Mouse (Mus musculus) kidney, postnatal 0 days (tissue): ENCODE results near the gene Psmc3ip. TPM values are rescaled to one million over a fixed set of nuclear protein-coding genes. Genes with fewer than 3 reads are reported as not detected.
"Not testable (repeated sequence)": the region's sequence is repeated elsewhere in the genome, so short reads cannot be mapped to it uniquely, and the experiment has no call there.

Source experiments
- ATAC-seq: fragments of 200-750 bp; cut with Nextera tagmentation; replicated peaks from 2 replicates; pipeline ENCODE4 v1.8.0; 2017; ENCODE audit warnings: low read depth, moderate number of reproducible peaks, moderate TSS enrichment, moderate library complexity; ENCODE audit not compliant: low FRiP score
- DNase-seq: peaks from one replicate; pipeline ENCODE4 v3.0.0-alpha.2; 2016; ENCODE audit warnings: low spot score
- H3K27ac ChIP-seq: fragments of 300-500 bp; sonication (generic); 2 replicates; pipeline ENCODE4 v1.5.1; 2014; ENCODE audit warnings: mild to moderate bottlenecking
- H3K27me3 ChIP-seq: fragments of 300-500 bp; sonication (generic); 2 replicates; pipeline ENCODE4 v1.6.1; 2014; ENCODE audit warnings: low read length, mixed read lengths; ENCODE audit not compliant: insufficient read depth
- H3K36me3 ChIP-seq: fragments of 300-500 bp; sonication (generic); 2 replicates; pipeline ENCODE4 v1.6.1; 2014; ENCODE audit warnings: low read length, mixed read lengths; ENCODE audit not compliant: insufficient read depth
- H3K4me1 ChIP-seq: fragments of 300-500 bp; sonication (generic); replicated peaks from 2 replicates; pipeline ENCODE4 v1.6.1; 2014; ENCODE audit warnings: antibody characterized with exemption, low read length, mixed read lengths; ENCODE audit not compliant: insufficient read depth
- H3K4me2 ChIP-seq: fragments of 300-500 bp; sonication (generic); 2 replicates; pipeline ENCODE4 v1.6.1; 2014; ENCODE audit warnings: mild to moderate bottlenecking, low read length, moderate library complexity, mixed read lengths
- H3K4me3 ChIP-seq: fragments of 300-500 bp; sonication (generic); replicated peaks from 2 replicates; pipeline ENCODE4 v1.5.1; 2014; ENCODE audit warnings: low read depth, low read length
- H3K9ac ChIP-seq: fragments of 300-500 bp; sonication (generic); 2 replicates; pipeline ENCODE4 v1.6.1; 2014; ENCODE audit warnings: low read depth, low read length
- H3K9me3 ChIP-seq: fragments of 300-500 bp; sonication (generic); replicated peaks from 2 replicates; pipeline ENCODE4 v1.6.1; 2016; ENCODE audit warnings: low read length, inconsistent platforms, mixed read lengths
- CTCF ChIP-seq: IDR thresholded peaks from 2 replicates; pipeline ENCODE4 v1.5.1; 2016; ENCODE audit warnings: antibody characterized with exemption, low read depth, mild to moderate bottlenecking, moderate library complexity
- WGBS: fragments of 180-500 bp; shearing (Covaris S2); extraction: QIAGEN DNeasy Blood & Tissue Kit; methylation state at CpG from one replicate; pipeline ENCODE4 v1.1.7; 2014; 5-methylcytosine and 5-hydroxymethylcytosine counted together
- polyA plus RNA-seq: library from polyadenylated mRNA; unstranded; fragments of >200 nt; fragmentation: Nextera tagmentation; extraction: Ambion mirVana; gene quantifications from 2 replicates; pipeline ENCODE4 v1.2.1, GENCODE M21; 2015

Psmc3ip gene
- polyA plus RNA-seq, 1 experiment from 2014 or later = 23.2 TPM

- no peak overlapping the region for H3K4me2 ChIP-seq
- H3K4me3 ChIP-seq = no peak overlapping the region
- H3K4me1 ChIP-seq = no peaks in the 10 kb centered on the region; the same call in 1 of the 2 replicates
- H3K9ac ChIP-seq = no peak overlapping the region
- H3K27ac ChIP-seq = no peak overlapping the region
- DNase-seq (no peak), ATAC-seq (no peak)
- H3K27me3 ChIP-seq = no peaks in the 10 kb centered on the region
- peaks cover 11% of the 10 kb centered on the region; the same call in 1 of the 2 replicates for H3K36me3 ChIP-seq
- TF ChIP-seq CTCF = no peak
- whole genome bisulfite sequencing = 35% methylated on average over 18 of the region's 18 CpGs
- H3K9me3 ChIP-seq = no peaks in the 10 kb centered on the region
Observed at GRCm38 (mm10) chr11:101130056-101130756, 35.0 kb upstream of the Psmc3ip start.

GRCm38 (mm10) chr11:101128996-101129577 lies 33.9 kb upstream of the Psmc3ip start:
- ATAC-seq = no peak
- no peaks in the 10 kb centered on the region for H3K27me3 ChIP-seq
- H3K9me3 ChIP-seq = no peaks in the 10 kb centered on the region
- 78% methylated on average over 11 of the region's 11 CpGs for WGBS
- no peaks in the 10 kb centered on the region; the same call in 1 of the 2 replicates for H3K4me1 ChIP-seq
- no peak overlapping the region for H3K4me2 ChIP-seq
- H3K4me3 ChIP-seq = no peak overlapping the region
- no peak for DNase-seq
- no peak for TF ChIP-seq CTCF
- no peak overlapping the region for H3K27ac ChIP-seq
- peaks cover 11% of the 10 kb centered on the region; the same call in 1 of the 2 replicates for H3K36me3 ChIP-seq
- no peak overlapping the region for H3K9ac ChIP-seq

GRCm38 (mm10) chr11:101127075-101127474 lies 31.8 kb upstream of the Psmc3ip start:
- H3K27ac ChIP-seq = no peak overlapping the region
- TF ChIP-seq CTCF = peak; percentile 32; the same call in 1 of the 2 replicates
- 78% methylated on average over 1 of the region's 1 CpGs for WGBS
- no peak overlapping the region for H3K9ac ChIP-seq
- DNase-seq (no peak), ATAC-seq (no peak)
- H3K4me3 ChIP-seq = no peak overlapping the region
- H3K4me1 ChIP-seq = no peaks in the 10 kb centered on the region; the same call in 1 of the 2 replicates
- peaks cover 15% of the 10 kb centered on the region for H3K36me3 ChIP-seq
- H3K9me3 ChIP-seq = no peaks in the 10 kb centered on the region
- H3K27me3 ChIP-seq = no peaks in the 10 kb centered on the region
- H3K4me2 ChIP-seq = no peak overlapping the region

- WGBS = 95% methylated on average over 4 of the region's 9 CpGs
- not testable (repeated sequence) for H3K27me3 ChIP-seq, H3K4me2 ChIP-seq
Observed at GRCm38 (mm10) chr11:101125008-101125407, 29.8 kb upstream of the Psmc3ip start.

GRCm38 (mm10) chr11:101124494-101124893 lies 29.3 kb upstream of the Psmc3ip start:
- ATAC-seq, H3K9ac ChIP-seq, H3K9me3 ChIP-seq, H3K27me3 ChIP-seq, DNase-seq, H3K27ac ChIP-seq, H3K4me3 ChIP-seq, H3K4me1 ChIP-seq, H3K4me2 ChIP-seq: not testable (repeated sequence)
- peaks cover 15% of the 10 kb centered on the region for H3K36me3 ChIP-seq
- WGBS = 90% methylated on average over 6 of the region's 8 CpGs

More at GRCm38 (mm10) chr11:101125008-101125407, 29.8 kb upstream of the Psmc3ip start:
- H3K4me1 ChIP-seq, H3K9ac ChIP-seq, H3K4me3 ChIP-seq, DNase-seq, H3K27ac ChIP-seq, ATAC-seq, H3K9me3 ChIP-seq: not testable (repeated sequence)
- peaks cover 15% of the 10 kb centered on the region for H3K36me3 ChIP-seq

GRCm38 (mm10) chr11:101120545-101121188 lies 25.4 kb upstream of the Psmc3ip start:
- peak overlapping the region; percentile 69 for H3K9ac ChIP-seq
- 19% methylated on average over 19 of the region's 19 CpGs for WGBS

More at GRCm38 (mm10) chr11:101120545-101121188, 25.4 kb upstream of the Psmc3ip start:
- Histone ChIP-seq H3K9me3 (no peaks in the 10 kb centered on the region), H3K4me2 (peak overlapping the region; percentile 92), H3K27ac (peak overlapping the region; percentile 85), H3K36me3 (peaks cover 8% of the 10 kb centered on the region; the same call in 1 of the 2 replicates), H3K4me1 (peaks cover 16% of the 10 kb centered on the region; the same call in 1 of the 2 replicates), H3K27me3 (no peaks in the 10 kb centered on the region), H3K4me3 (peak overlapping the region; percentile 81)
- no peak for ATAC-seq
- no peak for TF ChIP-seq CTCF
- DNase-seq = no peak
